In genomic region chr2:94524536-94524935, GRCm38 (mm10) we compare ENCODE assay signal across 9 mouse cellular contexts.
DNase-seq lines count a peak whose midpoint lies in the region; ATAC-seq and TF ChIP-seq lines count a peak whose summit lies in the region.
"Had no signal": no experiment of that assay in that cellular context is flagged by ENCODE, and none has a peak within 500 bp of the region (broad histone marks: within the 10 kb centered on the region; RNA-seq: fewer than 3 reads in every experiment).

No protein-coding gene starts in this region.

- H3K27ac ChIP-seq in liver, adult 2 months (replicated peaks; ENCODE audit: insufficient read depth, low read depth, low read length), result no peak overlapping the region
- no peak overlapping the region for H3K27ac ChIP-seq in liver, embryonic 12.5 days
- H3K27ac ChIP-seq in limb, embryonic 14.5 days (replicated peaks; ENCODE audit: low read depth, low read length), result no peak overlapping the region
- no peak overlapping the region for H3K27ac ChIP-seq in heart, embryonic 11.5 days (ENCODE audit: low read depth, low read length)
- H3K27ac ChIP-seq: lung, embryonic 15.5 days had no signal

- no peak overlapping the region for H3K4me2 ChIP-seq in liver, embryonic 12.5 days
- no peak overlapping the region for H3K4me2 ChIP-seq in limb, embryonic 14.5 days (replicated peaks; ENCODE audit: low read depth, low read length, severe bottlenecking)
- H3K4me2 ChIP-seq in heart, embryonic 11.5 days, result no peak overlapping the region
- H3K4me2 ChIP-seq: lung, embryonic 15.5 days had no signal

- no peak for TF ChIP-seq CTCF in liver, adult 2 months (IDR thresholded peaks at IDR 0.05; ENCODE audit: low read depth, low read length)
- TF ChIP-seq CTCF in brain, embryonic 14.5 days (IDR thresholded peaks at IDR 0.05; ENCODE audit: borderline replicate concordance, extremely low read depth, insufficient read depth, insufficient read length), result no peak

- H3K9ac ChIP-seq in liver, adult 2 months (ENCODE audit: low read depth, low read length), result no peak overlapping the region
- H3K9ac ChIP-seq in liver, embryonic 12.5 days, result no peak overlapping the region
- H3K9ac ChIP-seq in limb, embryonic 14.5 days (ENCODE audit: low read depth, low read length, severe bottlenecking), result no peak overlapping the region
- H3K9ac ChIP-seq in heart, embryonic 11.5 days (ENCODE audit: low read depth, low read length), result no peak overlapping the region
- H3K9ac ChIP-seq: lung, embryonic 15.5 days had no signal

- H3K79me2 ChIP-seq in liver, adult 2 months (ENCODE audit: control insufficient read depth, insufficient read depth, low read length), result no peaks in the 10 kb centered on the region

- ATAC-seq in liver, embryonic 12.5 days, result no peak
- no peak for ATAC-seq in limb, embryonic 14.5 days (ENCODE audit: low FRiP score, low read depth)
- ATAC-seq in heart, embryonic 11.5 days (replicated peaks; ENCODE audit: insufficient number of reproducible peaks, low FRiP score, low TSS enrichment), result no peak

- no peak overlapping the region for H3K4me3 ChIP-seq in liver, adult 2 months (ENCODE audit: insufficient read depth, low read depth, low read length)
- H3K4me3 ChIP-seq in liver, embryonic 12.5 days, result no peak overlapping the region
- no peak overlapping the region for H3K4me3 ChIP-seq in limb, embryonic 14.5 days (replicated peaks; ENCODE audit: low read length)
- no peak overlapping the region for H3K4me3 ChIP-seq in heart, embryonic 11.5 days (ENCODE audit: low read depth, low read length)
- H3K4me3 ChIP-seq: lung, embryonic 15.5 days had no signal

- H3K9me3 ChIP-seq in liver, embryonic 12.5 days (replicated peaks), result no peaks in the 10 kb centered on the region; the same call in 1 of the 2 replicates
- no peaks in the 10 kb centered on the region for H3K9me3 ChIP-seq in limb, embryonic 14.5 days (ENCODE audit: control insufficient read depth, low read length)
- H3K9me3 ChIP-seq in heart, embryonic 11.5 days (replicated peaks; ENCODE audit: control insufficient read depth, low read length), result no peaks in the 10 kb centered on the region
- H3K9me3 ChIP-seq: lung, embryonic 15.5 days had no signal

- no peak for TF ChIP-seq POLR2A in liver, adult 2 months (IDR thresholded peaks at IDR 0.05; ENCODE audit: extremely low read depth, insufficient read depth, low read length)
- no peak for TF ChIP-seq POLR2A in brain, embryonic 14.5 days (IDR thresholded peaks at IDR 0.05; ENCODE audit: borderline replicate concordance, extremely low read depth, insufficient read depth, insufficient read length, poor library complexity, severe bottlenecking)
- TF ChIP-seq POLR2A in limb, embryonic 14.5 days (IDR thresholded peaks at IDR 0.05; ENCODE audit: borderline replicate concordance, extremely low read depth, insufficient read depth, insufficient read length), result no peak

- WGBS in liver, adult 2 months, result 26% methylated on average over 6 of the region's 6 CpGs
- WGBS in liver, embryonic 12.5 days (ENCODE audit: insufficient replicate concordance), result 19% methylated on average over 6 of the region's 6 CpGs
- 29% methylated on average over 6 of the region's 6 CpGs for WGBS in limb, embryonic 14.5 days
- 26% methylated on average over 6 of the region's 6 CpGs for WGBS in heart, embryonic 11.5 days (ENCODE audit: insufficient replicate concordance)

- peak; percentile 6 for DNase-seq in liver, adult 2 months (ENCODE audit: extremely low read depth, low read depth, low spot score)
- peak; percentile 84 for DNase-seq in NIH3T3 (ENCODE audit: low read depth)
- DNase-seq in brain, embryonic 14.5 days (ENCODE audit: low read depth), result peak; percentile 44
- DNase-seq in limb, embryonic 14.5 days (ENCODE audit: low spot score), result peak; percentile 75
- DNase-seq in frontal cortex, postnatal 10 days (ENCODE audit: low spot score in 2 of 2), result no peak
- DNase-seq in heart, adult 9 months (ENCODE audit: low spot score in 2 of 2), result no peak

- no peaks in the 10 kb centered on the region for H3K36me3 ChIP-seq in liver, adult 2 months (ENCODE audit: control insufficient read depth, insufficient read depth, low read length)
- no peaks in the 10 kb centered on the region for H3K36me3 ChIP-seq in liver, embryonic 12.5 days
- no peaks in the 10 kb centered on the region for H3K36me3 ChIP-seq in limb, embryonic 14.5 days (ENCODE audit: control insufficient read depth, insufficient read depth, low read length)
- no peaks in the 10 kb centered on the region for H3K36me3 ChIP-seq in heart, embryonic 11.5 days (ENCODE audit: control insufficient read depth, insufficient read depth, low read length)
- H3K36me3 ChIP-seq: lung, embryonic 15.5 days had no signal

- H3K4me1 ChIP-seq in liver, adult 2 months (ENCODE audit: control insufficient read depth, insufficient read depth, low read length), result no peaks in the 10 kb centered on the region
- no peaks in the 10 kb centered on the region for H3K4me1 ChIP-seq in liver, embryonic 12.5 days
- H3K4me1 ChIP-seq in limb, embryonic 14.5 days (ENCODE audit: control insufficient read depth, insufficient read depth, low read length), result no peaks in the 10 kb centered on the region
- H3K4me1 ChIP-seq in heart, embryonic 11.5 days (ENCODE audit: control insufficient read depth, insufficient read depth, low read length), result no peaks in the 10 kb centered on the region
- H3K4me1 ChIP-seq: lung, embryonic 15.5 days had no signal

- no peaks in the 10 kb centered on the region for H3K27me3 ChIP-seq in liver, adult 2 months (ENCODE audit: control insufficient read depth, insufficient read depth, low read length)
- H3K27me3 ChIP-seq in liver, embryonic 12.5 days (replicated peaks), result no peaks in the 10 kb centered on the region
- no peaks in the 10 kb centered on the region for H3K27me3 ChIP-seq in limb, embryonic 14.5 days (ENCODE audit: control insufficient read depth, insufficient read depth, low read length)
- H3K27me3 ChIP-seq in heart, embryonic 11.5 days (ENCODE audit: control insufficient read depth, insufficient read depth, low read length), result no peaks in the 10 kb centered on the region
- H3K27me3 ChIP-seq: lung, embryonic 15.5 days had no signal

Comparison
In these comparisons a context has a peak if more than half of its experiments do, and no peak if none do; other contexts are left out.
1. DNase-seq: peak in liver, adult 2 months (single experiment), NIH3T3 (single experiment), brain, embryonic 14.5 days (single experiment) and limb, embryonic 14.5 days (single experiment); none in frontal cortex, postnatal 10 days (0 of 2) and heart, adult 9 months (0 of 2).